Mouse (Mus musculus) kidney, adult 18-20 months (tissue): ENCODE measurements around the gene Inmt.
A peak's percentile ranks its signal among the peaks of the same experiment; 100 is the strongest.

Experiments
- DNase-seq: peaks from one replicate; pipeline ENCODE4 v3.0.0; 2021

The Inmt gene

GRCm38 (mm10) chr6:55166777-55167463, 7.9 kb downstream of the Inmt start:
- DNase-seq: peak; percentile 80

GRCm38 (mm10) chr6:55163046-55163584, 11.7 kb downstream of the Inmt start:
- DNase-seq: no peak

GRCm38 (mm10) chr6:55161311-55161761, 13.5 kb downstream of the Inmt start:
- DNase-seq: no peak

- no peak for DNase-seq
Measured at GRCm38 (mm10) chr6:55159256-55159655, 15.6 kb downstream of the Inmt start.

GRCm38 (mm10) chr6:55152226-55152625, 22.6 kb downstream of the Inmt start:
- no peak for DNase-seq

- no peak for DNase-seq
Measured at GRCm38 (mm10) chr6:55146138-55146537, 28.7 kb downstream of the Inmt start.

GRCm38 (mm10) chr6:55145285-55145684, 29.6 kb downstream of the Inmt start:
- DNase-seq: peak; percentile 27

DNA sequence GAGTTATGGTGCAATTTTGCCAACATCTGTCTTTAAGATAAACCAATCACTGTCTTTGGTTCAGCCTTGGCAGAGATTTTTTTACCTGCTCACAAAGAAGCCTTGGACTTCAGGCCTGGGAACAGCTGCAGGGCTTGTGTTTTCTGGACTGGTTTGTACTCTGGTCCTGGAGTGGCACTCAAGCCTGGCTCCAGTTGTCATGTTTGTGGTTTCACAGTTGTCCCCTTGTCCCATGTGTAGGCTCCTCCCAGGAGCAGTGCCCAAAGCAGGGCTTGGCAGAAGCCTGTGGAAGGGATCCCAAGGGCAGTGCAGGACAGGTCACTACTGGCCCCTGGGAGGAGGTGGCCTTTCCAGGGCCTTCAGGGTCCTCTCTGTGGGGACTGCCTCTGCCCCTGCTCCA, 36.5 kb downstream of the Inmt start:
- DNase-seq: no peak

GRCm38 (mm10) chr6:55133425-55133824, 41.4 kb downstream of the Inmt start:
- no peak for DNase-seq

GRCm38 (mm10) chr6:55132794-55133193, 42.0 kb downstream of the Inmt start, which contains the start of gene Crhr2:
Crhr2 (minus strand) TSS chr6:55133016.
- no peak for DNase-seq

GRCm38 (mm10) chr6:55131301-55131700, 43.5 kb downstream of the Inmt start:
- DNase-seq: no peak

GRCm38 (mm10) chr6:55130631-55131030, 44.2 kb downstream of the Inmt start:
- DNase-seq: no peak

GRCm38 (mm10) chr6:55128391-55128790, 46.5 kb downstream of the Inmt start:
- no peak for DNase-seq

GRCm38 (mm10) chr6:55126576-55126975, 48.3 kb downstream of the Inmt start:
- DNase-seq: no peak

DNA sequence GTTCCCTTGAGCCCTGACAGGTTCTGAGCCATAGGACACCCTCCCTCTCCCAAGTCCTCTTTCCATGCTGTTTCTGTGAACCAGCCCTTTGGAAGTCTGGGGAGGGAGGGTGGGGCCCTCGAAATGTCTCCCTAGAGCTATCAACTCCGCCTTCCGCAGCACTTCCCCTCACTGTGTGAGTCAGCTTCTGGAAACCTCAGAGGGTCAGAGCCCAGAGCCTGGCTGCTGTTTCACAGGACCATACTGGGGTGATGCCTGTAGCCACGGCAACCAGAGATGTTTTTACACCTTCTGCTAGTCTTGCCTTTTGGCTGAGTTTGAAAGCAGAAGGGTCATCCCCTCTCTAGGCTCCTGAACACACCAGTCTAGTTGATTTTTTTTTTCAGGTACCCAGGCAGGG, 51.8 kb downstream of the Inmt start:
- no peak for DNase-seq
